Mouse (Mus musculus): Measurements from ENCODE around the gene Mapk3. TPM values are rescaled to one million over a fixed set of nuclear protein-coding genes. Genes with fewer than 3 reads are reported as not detected.
"Not testable (repeated sequence)": the region's sequence is repeated elsewhere in the genome, so short reads cannot be mapped to it uniquely, and the experiment has no call there.

The Mapk3 gene
- polyA plus RNA-seq, 3 experiments from 2014 or later = 15.9 to 20.8 (median 17.2) TPM

- no peak for ATAC-seq
These were observed 996 bp downstream of the Mapk3 start for GRCm38 (mm10) chr7:126760391-126760802.

- ATAC-seq = no peak
These were observed 1.6 kb downstream of the Mapk3 start for GRCm38 (mm10) chr7:126760956-126761355.

- no peak for ATAC-seq
These were observed 2.2 kb downstream of the Mapk3 start for GRCm38 (mm10) chr7:126761529-126762067.

- ATAC-seq = no peak
These were observed 3.1 kb downstream of the Mapk3 start for GRCm38 (mm10) chr7:126762471-126763008.

- no peak for ATAC-seq
These were observed 6.1 kb downstream of the Mapk3 start for GRCm38 (mm10) chr7:126765540-126765939.

GRCm38 (mm10) chr7:126766201-126766600, 6.8 kb downstream of the Mapk3 start, which contains the start of gene Gdpd3:
Gene Gdpd3, plus strand, starts transcription at chr7:126766334.
- no peak for ATAC-seq

GRCm38 (mm10) chr7:126767001-126767400, 7.6 kb downstream of the Mapk3 start:
- no peak for ATAC-seq

GRCm38 (mm10) chr7:126770784-126771183, 11.4 kb downstream of the Mapk3 start:
- ATAC-seq = no peak

- ATAC-seq = no peak
These were observed 13.9 kb downstream of the Mapk3 start for GRCm38 (mm10) chr7:126773351-126773750.

GRCm38 (mm10) chr7:126774463-126774862, 15.1 kb downstream of the Mapk3 start:
- ATAC-seq = peak; percentile 36

GRCm38 (mm10) chr7:126775185-126775977, 16.0 kb downstream of the Mapk3 start:
- ATAC-seq = no peak

GRCm38 (mm10) chr7:126775978-126776234, 16.5 kb downstream of the Mapk3 start:
- ATAC-seq = no peak

GRCm38 (mm10) chr7:126776598-126777057, 17.2 kb downstream of the Mapk3 start, which contains the start of gene Ypel3:
Gene Ypel3, plus strand, starts transcription at chr7:126776955.
- peak; percentile 91 for ATAC-seq

- no peak for ATAC-seq
These were observed 18.1 kb downstream of the Mapk3 start for GRCm38 (mm10) chr7:126777476-126777875.

- no peak for ATAC-seq
These were observed 18.7 kb downstream of the Mapk3 start for GRCm38 (mm10) chr7:126778147-126778546.

- not testable (repeated sequence) for ATAC-seq
These were observed 19.7 kb downstream of the Mapk3 start for GRCm38 (mm10) chr7:126779101-126779500.

GRCm38 (mm10) chr7:126779983-126780970, 20.9 kb downstream of the Mapk3 start:
- peak; percentile 39 for ATAC-seq

- ATAC-seq = no peak
These were observed 21.7 kb downstream of the Mapk3 start, which contains the start of gene Tbx6 for GRCm38 (mm10) chr7:126780971-126781635. Gene Tbx6, plus strand, starts transcription at chr7:126781483.

GRCm38 (mm10) chr7:126781661-126782370, 22.4 kb downstream of the Mapk3 start:
- ATAC-seq = no peak

GRCm38 (mm10) chr7:126782693-126783092, 23.3 kb downstream of the Mapk3 start:
- no peak for ATAC-seq

GRCm38 (mm10) chr7:126784469-126784868, 25.1 kb downstream of the Mapk3 start:
- ATAC-seq = no peak
